Mouse (Mus musculus) hindbrain, embryonic 16.5 days (tissue): ENCODE measurements at regions not wholly inside any gene's neighbourhood (a gene's known extent, or its start where the extent isn't known, plus 50 kb on each side); places are given as distances from the start of the nearest gene placed in this dataset.

Experiments used
- ATAC-seq: fragments of 200-750 bp; cut with Nextera tagmentation; 2 replicates; pipeline ENCODE4 v1.8.0; 2017; ENCODE audit warnings: moderate TSS enrichment, moderate library complexity
- H3K27ac ChIP-seq: fragments of 300-500 bp; sonication (generic); 2 replicates; pipeline ENCODE4 v1.5.1; 2014; ENCODE audit warnings: low read depth, mild to moderate bottlenecking, control low read depth, low read length, moderate library complexity
- H3K27me3 ChIP-seq: fragments of 300-500 bp; sonication (generic); replicated peaks from 2 replicates; pipeline ENCODE4 v1.6.1; 2014; ENCODE audit warnings: low read length; ENCODE audit not compliant: control insufficient read depth, insufficient read depth
- H3K36me3 ChIP-seq: fragments of 300-500 bp; sonication (generic); 2 replicates; pipeline ENCODE4 v1.6.1; 2014; ENCODE audit warnings: mild to moderate bottlenecking, low read length, moderate library complexity, mixed read lengths; ENCODE audit not compliant: control insufficient read depth, insufficient read depth
- H3K4me1 ChIP-seq: fragments of 300-500 bp; sonication (generic); 2 replicates; pipeline ENCODE4 v1.6.1; 2014; ENCODE audit warnings: low read depth, low read length; ENCODE audit not compliant: control insufficient read depth, insufficient read depth
- H3K4me2 ChIP-seq: fragments of 300-500 bp; sonication (generic); 2 replicates; pipeline ENCODE4 v1.6.1; 2014; ENCODE audit warnings: mild to moderate bottlenecking, low read length, control low read depth, moderate library complexity
- H3K4me3 ChIP-seq: fragments of 300-500 bp; sonication (generic); 2 replicates; pipeline ENCODE4 v1.5.1; 2014; ENCODE audit warnings: mild to moderate bottlenecking, low read length, control low read depth, moderate library complexity
- H3K9ac ChIP-seq: fragments of 300-500 bp; sonication (generic); 2 replicates; pipeline ENCODE4 v1.6.1; 2014; ENCODE audit warnings: low read depth, mild to moderate bottlenecking, control low read depth, low read length, moderate library complexity
- H3K9me3 ChIP-seq: fragments of 300-500 bp; sonication (generic); 2 replicates; pipeline ENCODE4 v1.6.1; 2014; ENCODE audit warnings: mild to moderate bottlenecking, low read length, moderate library complexity; ENCODE audit not compliant: control insufficient read depth
- WGBS: fragments of 180-500 bp; shearing (Covaris S2); extraction: QIAGEN DNeasy Blood & Tissue Kit; methylation state at CpG from one replicate; pipeline ENCODE4 v1.1.7; 2014; 5-methylcytosine and 5-hydroxymethylcytosine counted together

DNA sequence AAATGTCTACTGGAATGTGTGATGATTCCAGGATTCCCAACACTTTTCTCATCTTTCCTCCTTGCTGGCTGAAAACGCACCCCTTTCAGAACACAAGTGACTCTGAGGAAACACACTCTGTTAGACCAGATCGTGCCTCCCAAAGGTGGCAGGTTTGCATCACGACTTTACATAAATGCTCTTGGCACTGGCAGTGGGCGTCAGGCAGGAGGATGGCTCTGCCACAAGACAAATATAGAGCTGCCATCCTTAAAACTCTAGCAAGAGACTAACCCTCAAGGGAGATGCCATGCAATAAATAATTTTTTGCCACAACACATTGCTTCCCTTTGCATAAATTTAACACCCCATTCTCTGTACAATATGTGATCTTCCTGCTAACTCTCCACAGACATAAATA is 2254.1 kb upstream of the Lrrc6 start:
- Histone ChIP-seq H3K4me2 (no peak overlapping the region), H3K4me3 (no peak overlapping the region), H3K9ac (no peak overlapping the region), H3K27ac (no peak overlapping the region), H3K4me1 (no peaks in the 10 kb centered on the region), H3K27me3 (no peaks in the 10 kb centered on the region), H3K36me3 (no peaks in the 10 kb centered on the region), H3K9me3 (no peaks in the 10 kb centered on the region)
- ATAC-seq: no peak
- WGBS: 82% methylated on average over 4 of the region's 4 CpGs

DNA sequence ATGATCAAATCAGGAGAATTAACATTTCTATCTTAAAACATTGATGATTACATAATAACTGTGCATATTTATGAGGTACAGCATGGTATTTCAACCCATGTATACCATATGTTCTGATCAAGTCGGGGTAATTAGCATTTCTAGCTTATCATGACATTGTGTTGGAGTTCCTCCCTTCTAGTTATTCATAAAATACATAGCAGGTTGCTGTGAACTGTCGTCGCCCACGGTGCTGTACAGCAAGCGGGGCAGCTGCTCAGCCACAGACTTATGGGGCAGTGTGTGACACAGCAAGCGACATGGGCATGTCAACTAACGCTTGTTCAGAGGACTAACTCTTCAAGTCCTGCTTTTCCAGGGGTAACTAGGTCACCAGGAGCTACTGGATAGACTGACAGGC is 2238.6 kb upstream of the Lrrc6 start:
- 83% methylated on average over 7 of the region's 7 CpGs for WGBS
- Histone ChIP-seq H3K4me2 (no peak overlapping the region), H3K4me3 (no peak overlapping the region), H3K27me3 (no peaks in the 10 kb centered on the region), H3K36me3 (no peaks in the 10 kb centered on the region), H3K9ac (no peak overlapping the region), H3K9me3 (no peaks in the 10 kb centered on the region), H3K27ac (no peak overlapping the region), H3K4me1 (no peaks in the 10 kb centered on the region)
- no peak for ATAC-seq

DNA sequence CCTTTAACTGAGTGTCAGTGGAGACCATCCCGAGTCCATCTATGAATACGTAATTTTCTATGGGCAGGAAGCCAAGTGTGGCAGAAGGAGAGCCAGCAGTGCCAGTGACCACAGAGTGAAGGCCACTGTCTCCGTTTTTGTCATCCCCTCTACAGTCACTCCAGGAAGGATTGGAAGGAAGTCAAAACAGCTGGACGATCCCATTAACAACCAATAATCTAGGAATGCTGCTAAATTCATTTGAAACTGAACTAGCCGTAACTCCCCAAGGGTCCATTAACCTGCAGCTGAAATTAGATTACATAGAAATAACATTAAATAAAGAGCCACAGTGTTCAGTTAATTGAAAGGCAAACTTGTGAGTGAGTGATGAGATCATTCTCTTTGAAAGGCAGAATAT is 2220.5 kb upstream of the Lrrc6 start:
- Histone ChIP-seq H3K27me3 (no peaks in the 10 kb centered on the region), H3K4me3 (no peak overlapping the region), H3K9ac (no peak overlapping the region), H3K4me1 (no peaks in the 10 kb centered on the region), H3K9me3 (no peaks in the 10 kb centered on the region), H3K4me2 (no peak overlapping the region), H3K27ac (no peak overlapping the region), H3K36me3 (no peaks in the 10 kb centered on the region)
- WGBS: 29% methylated on average over 5 of the region's 5 CpGs
- ATAC-seq: peak; percentile 60; the same call in 1 of the 2 replicates

DNA sequence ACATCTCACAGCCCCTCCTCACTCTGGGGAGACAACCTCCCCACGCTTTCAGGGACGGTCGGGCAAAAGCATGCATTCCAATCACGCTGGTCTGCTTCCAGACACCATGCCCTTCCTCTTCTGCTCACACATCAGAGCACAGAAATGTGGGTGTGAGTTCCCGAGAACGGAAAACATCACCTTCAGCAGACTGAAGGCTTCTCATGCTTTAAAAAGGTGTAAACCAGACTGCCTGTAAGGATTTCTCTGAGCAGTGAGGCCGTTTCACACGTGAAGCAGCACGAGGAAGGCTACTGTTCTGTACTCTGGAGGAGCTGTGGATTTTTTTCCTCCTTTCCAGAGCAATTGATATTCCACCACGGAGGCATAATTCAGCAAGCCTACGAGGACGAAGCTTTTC is 2218.8 kb upstream of the Lrrc6 start:
- Histone ChIP-seq H3K9me3 (0 out of 2 replicates have a peak, but pooled peaks cover 2% of the 10 kb centered on the region), H3K4me1 (no peaks in the 10 kb centered on the region), H3K36me3 (no peaks in the 10 kb centered on the region), H3K4me2 (no peak overlapping the region), H3K9ac (no peak overlapping the region), H3K27me3 (no peaks in the 10 kb centered on the region), H3K27ac (no peak overlapping the region), H3K4me3 (no peak overlapping the region)
- no peak for ATAC-seq
- 75% methylated on average over 12 of the region's 12 CpGs for WGBS

DNA sequence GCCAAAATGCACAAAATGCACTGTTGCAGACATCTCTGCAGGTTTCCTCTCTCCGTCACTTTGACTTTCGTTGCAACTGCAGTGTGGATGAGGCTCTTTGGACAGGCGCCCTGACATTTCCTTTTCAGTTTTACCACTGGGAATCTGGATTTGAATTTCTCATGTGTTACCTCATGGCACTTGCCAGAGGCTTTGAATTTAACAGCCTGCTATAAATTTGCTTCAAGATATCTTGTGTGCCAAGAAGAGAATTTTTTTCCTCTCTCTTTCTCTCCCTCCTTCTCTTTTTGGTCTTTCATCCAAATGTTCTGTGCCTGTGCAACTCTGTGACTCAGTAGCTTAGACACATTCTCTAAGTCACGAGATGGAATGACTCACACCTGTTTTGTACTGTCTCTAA is 2213.6 kb upstream of the Lrrc6 start:
- no peak overlapping the region for H3K4me3 ChIP-seq
- no peaks in the 10 kb centered on the region for H3K36me3 ChIP-seq
- H3K4me2 ChIP-seq: no peak overlapping the region
- no peak overlapping the region for H3K27ac ChIP-seq
- no peak for ATAC-seq
- H3K27me3 ChIP-seq: no peaks in the 10 kb centered on the region
- H3K9me3 ChIP-seq: 0 out of 2 replicates have a peak, but pooled peaks cover 2% of the 10 kb centered on the region
- no peak overlapping the region for H3K9ac ChIP-seq
- H3K4me1 ChIP-seq: no peaks in the 10 kb centered on the region
- WGBS: 74% methylated on average over 4 of the region's 4 CpGs

DNA sequence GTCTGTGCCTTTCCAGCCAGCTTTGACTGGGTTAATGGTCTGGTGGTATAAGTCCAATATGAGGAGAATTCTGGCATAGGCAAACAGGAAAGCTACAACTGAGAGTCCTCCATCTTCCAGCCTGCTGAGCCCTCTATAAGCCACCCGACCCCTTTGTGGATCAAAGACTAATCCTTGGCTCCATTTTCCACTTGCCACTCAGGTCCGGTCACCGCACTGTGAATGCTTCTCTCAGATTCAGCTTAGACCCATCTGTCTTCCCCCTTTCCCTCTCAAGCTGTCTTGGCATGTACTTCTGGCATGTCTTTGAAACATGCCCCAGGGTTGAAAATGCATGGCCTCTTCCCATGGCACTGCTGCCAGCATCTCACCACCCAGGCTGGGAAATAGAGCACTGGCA is 2206.6 kb upstream of the Lrrc6 start:
- Histone ChIP-seq H3K4me2 (no peak overlapping the region), H3K27me3 (no peaks in the 10 kb centered on the region), H3K4me1 (no peaks in the 10 kb centered on the region), H3K9ac (no peak overlapping the region), H3K9me3 (0 out of 2 replicates have a peak, but pooled peaks cover 2% of the 10 kb centered on the region), H3K4me3 (no peak overlapping the region), H3K36me3 (no peaks in the 10 kb centered on the region), H3K27ac (no peak overlapping the region)
- 68% methylated on average over 3 of the region's 3 CpGs for WGBS
- ATAC-seq: peak; percentile 89

DNA sequence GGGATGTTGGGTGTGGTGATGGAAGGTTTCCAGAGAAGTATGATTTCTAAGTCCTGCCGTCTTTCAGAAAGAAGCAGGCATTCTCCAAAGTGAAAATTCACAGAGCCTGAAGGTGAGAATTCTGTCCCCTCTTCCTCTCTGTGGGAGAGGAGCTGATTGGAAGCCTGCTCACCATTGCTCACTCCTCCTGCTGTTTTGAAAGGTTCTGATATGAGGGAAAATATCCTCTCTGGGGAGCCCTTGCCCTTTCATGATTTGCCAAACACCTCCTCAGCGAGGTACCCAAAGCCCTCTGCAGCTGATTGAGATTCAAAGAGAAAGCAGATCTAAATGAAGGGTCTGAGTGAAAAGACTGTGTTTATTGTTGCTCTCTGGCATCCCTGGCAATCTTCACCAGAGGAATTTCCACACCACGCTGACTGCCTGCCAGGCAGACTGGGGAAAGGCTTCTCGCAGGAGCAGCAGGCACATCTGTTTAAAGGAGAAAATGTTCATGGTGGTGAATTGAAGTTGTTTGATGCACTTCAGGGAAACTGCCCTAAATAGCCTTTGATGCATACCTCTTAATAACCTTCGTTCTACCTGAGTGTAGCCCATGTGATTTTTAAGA is 2194.4 kb upstream of the Lrrc6 start:
- no peaks in the 10 kb centered on the region for H3K27me3 ChIP-seq
- no peaks in the 10 kb centered on the region for H3K36me3 ChIP-seq
- no peak overlapping the region for H3K27ac ChIP-seq
- H3K9me3 ChIP-seq: no peaks in the 10 kb centered on the region
- no peak overlapping the region for H3K9ac ChIP-seq
- no peak overlapping the region for H3K4me3 ChIP-seq
- WGBS: 33% methylated on average over 5 of the region's 5 CpGs
- no peaks in the 10 kb centered on the region; the same call in 1 of the 2 replicates for H3K4me1 ChIP-seq
- ATAC-seq: no peak
- H3K4me2 ChIP-seq: no peak overlapping the region

DNA sequence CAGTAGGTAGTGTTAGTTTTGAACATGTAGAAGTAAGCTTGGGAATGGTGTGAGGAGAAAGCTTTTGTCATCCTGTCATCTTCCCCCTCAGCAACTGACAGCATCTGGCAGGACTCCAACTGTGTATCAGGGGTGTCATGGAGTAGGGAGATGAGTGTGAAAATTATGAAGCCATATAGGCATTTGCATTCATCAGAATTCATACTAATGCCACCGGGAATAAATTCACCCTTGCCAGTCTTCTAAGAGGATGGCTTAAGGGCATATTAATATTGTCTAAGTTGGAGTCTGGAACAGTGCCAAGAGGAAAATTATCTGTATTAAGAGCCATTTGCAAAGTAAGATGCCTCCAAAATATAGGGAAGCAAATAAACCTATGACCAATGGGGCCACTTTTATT is 2166.8 kb upstream of the Lrrc6 start:
- Histone ChIP-seq H3K27ac (no peak overlapping the region), H3K4me1 (no peaks in the 10 kb centered on the region), H3K4me2 (no peak overlapping the region), H3K27me3 (no peaks in the 10 kb centered on the region), H3K4me3 (no peak overlapping the region), H3K9ac (no peak overlapping the region), H3K36me3 (no peaks in the 10 kb centered on the region), H3K9me3 (no peaks in the 10 kb centered on the region)
- no peak for ATAC-seq
- 83% methylated on average over 1 of the region's 1 CpGs for WGBS

DNA sequence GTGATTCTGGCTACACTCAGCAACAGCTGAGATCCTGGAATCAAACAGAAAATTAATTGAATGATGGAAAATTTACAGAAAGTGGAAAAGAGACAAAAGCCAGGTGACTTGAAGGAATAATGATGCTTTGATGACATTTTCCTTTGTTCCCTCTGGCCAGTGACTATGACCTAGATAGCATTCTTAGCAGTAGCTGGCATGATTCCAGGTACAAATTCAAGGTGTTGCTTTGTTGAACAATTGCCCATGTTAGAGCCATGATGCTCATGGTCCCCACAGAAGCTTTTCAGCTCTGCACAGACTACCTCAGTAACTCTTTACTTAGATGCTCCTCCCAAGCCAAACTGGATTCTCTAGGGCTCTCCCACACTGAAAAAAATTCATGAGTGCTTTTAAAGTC is 2164.6 kb upstream of the Lrrc6 start:
- Histone ChIP-seq H3K36me3 (no peaks in the 10 kb centered on the region), H3K9ac (no peak overlapping the region), H3K4me2 (no peak overlapping the region), H3K27ac (no peak overlapping the region), H3K9me3 (no peaks in the 10 kb centered on the region), H3K4me3 (no peak overlapping the region), H3K4me1 (no peaks in the 10 kb centered on the region), H3K27me3 (no peaks in the 10 kb centered on the region)
- no peak for ATAC-seq

DNA sequence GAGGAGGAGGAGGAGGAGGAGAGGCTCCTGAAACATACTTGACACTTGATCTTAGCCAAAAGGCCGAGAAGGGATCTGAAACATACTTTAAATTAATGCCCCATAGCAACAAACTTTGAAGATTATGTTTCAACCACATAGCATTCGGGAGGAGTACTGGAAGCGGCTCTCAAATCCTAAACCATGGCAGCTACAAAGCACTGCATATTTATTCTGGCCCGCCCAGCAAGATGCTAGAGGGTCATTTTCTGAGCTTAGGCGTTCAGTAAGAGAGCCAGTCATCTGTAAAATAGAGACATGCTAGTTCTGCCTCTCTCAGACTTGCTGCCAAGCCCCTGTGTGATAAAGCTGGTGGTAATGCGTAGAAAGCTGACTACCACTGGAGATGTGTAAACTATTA is 2156.0 kb upstream of the Lrrc6 start:
- Histone ChIP-seq H3K9me3 (no peaks in the 10 kb centered on the region), H3K9ac (no peak overlapping the region), H3K4me3 (no peak overlapping the region), H3K4me2 (no peak overlapping the region), H3K27ac (no peak overlapping the region), H3K36me3 (no peaks in the 10 kb centered on the region), H3K4me1 (no peaks in the 10 kb centered on the region), H3K27me3 (no peaks in the 10 kb centered on the region)
- 55% methylated on average over 6 of the region's 6 CpGs for WGBS
- ATAC-seq: no peak
